Mouse (Mus musculus): ENCODE measurements around the gene Il4. TPM values are rescaled to one million over a fixed set of nuclear protein-coding genes. Genes with fewer than 3 reads are reported as not detected.

Il4 gene
- total and polyA plus RNA-seq, 2 experiments from 2014 or later: 4.9 TPM; not detected in 1

Other genes with a start within 250 kb of the Il4 start
- gene Leap2, start 195.5 kb downstream of the Il4 start, total RNA-seq (2014; rRNA removed): not detected in 2 replicates
- gene Leap2, start 195.5 kb downstream of the Il4 start, polyA plus RNA-seq (2015; fragmentation: Nextera tagmentation; extraction: Ambion mirVana): not detected in 2 replicates
- 19.6 and 23.8 TPM in 2 replicates for gene Uqcrq, start 187.8 kb downstream of the Il4 start, total RNA-seq (2014; rRNA removed)
- 860 and 944 TPM in 2 replicates for gene Uqcrq, start 187.8 kb downstream of the Il4 start, polyA plus RNA-seq (2015; fragmentation: Nextera tagmentation; extraction: Ambion mirVana)
- 0.05 and 5.5 TPM in 2 replicates for gene Gdf9, start 187.6 kb downstream of the Il4 start, total RNA-seq (2014; rRNA removed)
- gene Gdf9, start 187.6 kb downstream of the Il4 start, polyA plus RNA-seq (2015; fragmentation: Nextera tagmentation; extraction: Ambion mirVana): 1.1 and 2.3 TPM in 2 replicates
- not detected in 2 replicates for gene Gm10447, start 161.6 kb downstream of the Il4 start, total RNA-seq (2014; rRNA removed)
- 0.11 TPM in 2 replicates for gene Gm10447, start 161.6 kb downstream of the Il4 start, polyA plus RNA-seq (2015; fragmentation: Nextera tagmentation; extraction: Ambion mirVana)
- gene Shroom1, start 161.5 kb downstream of the Il4 start, total RNA-seq (2014; rRNA removed): 5.4 and 10.9 TPM in 2 replicates
- gene Shroom1, start 161.5 kb downstream of the Il4 start, polyA plus RNA-seq (2015; fragmentation: Nextera tagmentation; extraction: Ambion mirVana): 3.4 and 4.1 TPM in 2 replicates
- not detected in 2 replicates for gene Gm9837, start 148.2 kb downstream of the Il4 start, total RNA-seq (2014; rRNA removed)
- not detected in 2 replicates for gene Gm9837, start 148.2 kb downstream of the Il4 start, polyA plus RNA-seq (2015; fragmentation: Nextera tagmentation; extraction: Ambion mirVana)
- gene Gm9945, start 138.5 kb downstream of the Il4 start, total RNA-seq (2014; rRNA removed): not detected in 2 replicates
- 0.33 and 0.43 TPM in 2 replicates for gene Gm9945, start 138.5 kb downstream of the Il4 start, polyA plus RNA-seq (2015; fragmentation: Nextera tagmentation; extraction: Ambion mirVana)
- 6.6 and 7.3 TPM in 2 replicates for gene Sowaha, start 138.4 kb downstream of the Il4 start, total RNA-seq (2014; rRNA removed)
- 3.5 and 4.0 TPM in 2 replicates for gene Sowaha, start 138.4 kb downstream of the Il4 start, polyA plus RNA-seq (2015; fragmentation: Nextera tagmentation; extraction: Ambion mirVana)
- gene Sept8, start 99.4 kb downstream of the Il4 start, total RNA-seq (2014; rRNA removed): 44.8 and 54.6 TPM in 2 replicates
- gene Sept8, start 99.4 kb downstream of the Il4 start, polyA plus RNA-seq (2015; fragmentation: Nextera tagmentation; extraction: Ambion mirVana): 18.7 and 19.7 TPM in 2 replicates
- 114 and 117 TPM in 2 replicates for gene Kif3a, start 51.3 kb downstream of the Il4 start, total RNA-seq (2014; rRNA removed)
- gene Kif3a, start 51.3 kb downstream of the Il4 start, polyA plus RNA-seq (2015; fragmentation: Nextera tagmentation; extraction: Ambion mirVana): 335 and 386 TPM in 2 replicates
- gene Il13, start 16.0 kb upstream of the Il4 start, total RNA-seq (2014; rRNA removed): not detected in 2 replicates
- gene Il13, start 16.0 kb upstream of the Il4 start, polyA plus RNA-seq (2015; fragmentation: Nextera tagmentation; extraction: Ambion mirVana): not detected in 2 replicates
- gene Rad50, start 88.7 kb upstream of the Il4 start, total RNA-seq (2014; rRNA removed): 5.2 and 5.8 TPM in 2 replicates
- 8.9 and 10.0 TPM in 2 replicates for gene Rad50, start 88.7 kb upstream of the Il4 start, polyA plus RNA-seq (2015; fragmentation: Nextera tagmentation; extraction: Ambion mirVana)
- gene Il5, start 102.1 kb upstream of the Il4 start, total RNA-seq (2014; rRNA removed): not detected in 2 replicates
- 0.15 and 0.30 TPM in 2 replicates for gene Il5, start 102.1 kb upstream of the Il4 start, polyA plus RNA-seq (2015; fragmentation: Nextera tagmentation; extraction: Ambion mirVana)
- gene Irf1, start 151.3 kb upstream of the Il4 start, total RNA-seq (2014; rRNA removed): 0.93 and 3.2 TPM in 2 replicates
- 3.2 and 4.0 TPM in 2 replicates for gene Irf1, start 151.3 kb upstream of the Il4 start, polyA plus RNA-seq (2015; fragmentation: Nextera tagmentation; extraction: Ambion mirVana)
- 0.57 TPM in 1 of 2 replicates, not detected in the other for gene Gm17334, start 154.5 kb upstream of the Il4 start, total RNA-seq (2014; rRNA removed)
- not detected in 2 replicates for gene Gm17334, start 154.5 kb upstream of the Il4 start, polyA plus RNA-seq (2015; fragmentation: Nextera tagmentation; extraction: Ambion mirVana)
- not detected in 2 replicates for gene Gm12216, start 240.6 kb upstream of the Il4 start, total RNA-seq (2014; rRNA removed)
- gene Gm12216, start 240.6 kb upstream of the Il4 start, polyA plus RNA-seq (2015; fragmentation: Nextera tagmentation; extraction: Ambion mirVana): 0.65 and 0.85 TPM in 2 replicates

All from midbrain, postnatal 0 days (tissue).